Mouse (Mus musculus): ENCODE measurements at regions not wholly inside any gene's neighbourhood (a gene's known extent, or its start where the extent isn't known, plus 50 kb on each side); places are given as distances from the start of the nearest gene placed in this dataset.

GRCm38 (mm10) chr10:99959279-99959678 lies 56.2 kb upstream of the Kitl start:
- no peak for DNase-seq (ENCODE audit: low spot score)

DNA sequence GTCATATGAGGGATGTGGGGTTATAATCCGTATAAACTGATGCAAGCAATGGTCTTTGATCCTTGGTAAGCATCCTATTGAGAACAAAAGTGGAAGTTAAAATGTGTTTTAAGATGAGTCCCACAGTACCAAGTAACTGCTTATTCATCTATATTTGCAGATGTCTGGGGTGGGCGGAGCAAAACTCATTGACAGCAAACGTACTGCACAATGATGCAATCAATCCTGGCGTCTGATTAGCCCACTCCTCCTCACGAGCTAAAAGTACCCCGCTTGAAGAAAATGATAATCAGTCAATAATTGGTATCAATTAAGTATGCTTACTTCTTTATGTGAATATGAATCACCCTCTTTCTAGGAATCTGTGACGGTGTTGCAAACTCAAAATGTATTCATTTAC lies 62.9 kb upstream of the Kitl start:
- no peak for DNase-seq (ENCODE audit: low spot score)

DNA sequence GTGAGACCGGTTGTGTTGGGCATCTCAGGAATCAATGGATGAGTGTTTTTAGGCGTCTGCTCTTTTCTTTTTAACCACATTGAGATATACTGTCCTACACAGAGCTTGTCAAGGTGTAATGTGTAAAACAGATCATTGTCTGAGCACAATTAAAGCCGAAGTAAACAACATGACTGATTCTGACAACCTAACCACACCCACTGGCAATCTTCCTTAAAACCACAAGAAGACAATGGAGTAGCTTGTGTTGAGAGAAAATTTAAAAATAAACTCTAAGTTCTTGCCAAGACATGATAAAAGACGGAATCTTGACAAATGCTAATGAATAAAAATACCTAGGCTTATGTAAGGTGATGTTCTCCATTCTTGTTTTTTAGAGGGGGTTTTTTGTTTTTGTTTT lies 63.7 kb upstream of the Kitl start:
- DNase-seq (ENCODE audit: low spot score) = no peak

- no peak for DNase-seq (ENCODE audit: low spot score)
Observed at GRCm38 (mm10) chr10:99951316-99951715, 64.1 kb upstream of the Kitl start.

DNA sequence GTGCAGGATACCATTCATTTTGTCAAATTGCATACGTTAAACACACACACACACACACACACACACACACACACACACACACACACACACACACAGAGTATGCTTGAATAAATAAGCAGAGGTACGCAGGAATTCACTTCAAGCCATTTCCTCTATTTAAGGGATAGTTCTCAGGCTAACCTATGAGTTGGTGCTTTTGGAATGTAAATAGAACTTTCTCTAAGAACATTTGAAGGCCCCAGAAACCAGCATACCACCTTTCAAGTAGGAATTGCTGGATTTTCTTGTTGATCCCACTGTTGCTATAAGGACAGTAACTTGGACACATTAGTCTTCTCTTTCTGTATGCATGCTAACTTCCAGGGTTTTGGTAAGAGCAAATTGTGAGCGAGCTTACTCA lies 66.7 kb upstream of the Kitl start:
- DNase-seq (ENCODE audit: low spot score) = no peak

GRCm38 (mm10) chr10:99945418-99945817 lies 70.0 kb upstream of the Kitl start:
- no peak for DNase-seq (ENCODE audit: low spot score)

GRCm38 (mm10) chr10:99941665-99942064 lies 73.8 kb upstream of the Kitl start:
- DNase-seq (ENCODE audit: low spot score) = no peak

- no peak for DNase-seq (ENCODE audit: low spot score)
Observed at GRCm38 (mm10) chr10:99938901-99939300, 76.5 kb upstream of the Kitl start.

DNA sequence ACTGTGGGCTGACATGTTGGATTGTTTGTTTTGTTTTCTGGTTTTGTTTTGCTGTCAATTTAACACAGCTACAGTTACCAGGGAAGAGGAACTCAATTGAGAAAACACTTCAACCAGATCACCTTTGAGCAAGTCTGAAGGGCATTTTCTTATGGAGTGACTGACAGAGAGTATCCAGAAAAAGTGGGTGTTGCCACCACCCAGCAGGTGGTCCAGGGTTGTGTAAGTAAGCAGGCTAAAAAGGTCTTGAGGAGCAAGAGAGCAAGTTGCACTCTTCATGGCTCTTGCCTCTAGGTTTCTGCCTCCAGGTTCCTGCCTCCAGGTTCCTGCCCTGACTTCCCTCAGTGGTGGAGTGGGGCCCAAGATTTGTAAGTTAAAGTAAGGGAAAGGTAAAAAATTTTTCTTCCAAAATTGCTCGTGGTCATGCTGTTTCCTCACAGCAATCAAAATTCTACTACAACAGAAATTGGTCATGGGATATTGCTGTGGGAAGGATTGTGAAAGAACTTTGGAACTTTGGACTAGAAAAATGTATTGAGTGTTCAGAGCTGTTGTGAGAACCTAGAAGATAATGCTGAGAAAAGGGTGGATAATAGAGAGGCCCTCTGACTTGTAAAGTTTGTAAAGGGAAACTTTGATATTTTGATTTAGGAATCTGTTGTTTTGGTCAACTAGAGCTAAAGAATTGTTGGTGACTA lies 77.4 kb upstream of the Kitl start:
- no peak for DNase-seq (ENCODE audit: low spot score)

GRCm38 (mm10) chr10:99929191-99929590 lies 86.2 kb upstream of the Kitl start:
- no peak for DNase-seq (ENCODE audit: low spot score)

DNA sequence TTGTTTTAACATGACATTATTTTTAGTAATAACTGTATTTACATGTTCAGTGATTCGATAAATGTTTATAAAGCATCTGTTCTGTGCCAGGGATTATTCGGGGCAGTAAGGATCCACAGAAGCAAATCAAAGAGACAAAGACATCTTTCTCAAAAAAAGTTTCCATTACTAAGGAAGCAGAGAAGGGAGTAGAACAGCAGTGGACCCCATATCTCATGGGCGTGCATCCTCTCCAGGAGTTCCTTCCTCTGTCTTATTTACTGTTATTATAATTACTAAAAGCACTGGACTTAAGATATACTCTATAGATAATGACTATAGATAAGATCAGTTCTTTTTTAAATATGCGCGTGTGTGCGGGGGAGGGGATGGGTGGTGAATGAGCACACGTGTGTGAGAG lies 87.5 kb upstream of the Kitl start:
- DNase-seq (ENCODE audit: low spot score) = no peak

DNA sequence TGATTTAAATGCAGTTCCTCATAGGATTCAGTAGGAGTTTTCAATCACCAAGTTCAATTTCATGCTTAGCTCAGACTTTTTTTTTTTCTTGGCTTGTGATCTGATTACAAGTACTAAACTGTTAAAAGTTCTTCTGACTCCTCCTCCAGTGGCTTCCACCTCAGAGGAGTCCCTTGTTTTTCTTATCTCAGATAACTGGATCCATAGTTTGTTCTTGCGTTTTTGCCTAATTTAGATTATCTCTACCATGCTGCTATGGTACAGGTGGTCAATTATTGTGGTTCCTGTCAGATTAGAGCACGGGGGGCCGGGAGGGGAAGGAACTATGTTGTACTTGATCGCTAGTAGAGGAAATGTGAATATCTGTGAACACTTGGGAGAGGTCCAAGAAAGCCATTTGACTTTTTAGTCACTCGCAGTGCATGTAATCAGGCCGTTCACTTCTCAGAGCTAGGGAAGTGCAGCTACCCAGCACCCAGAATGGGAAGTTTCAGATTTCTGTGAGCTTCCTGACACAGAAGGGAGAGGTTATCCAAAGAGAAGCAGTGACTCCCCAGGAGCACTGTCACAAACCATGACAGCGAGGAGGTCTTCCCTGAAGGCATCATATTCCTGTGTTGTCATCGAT lies 89.0 kb upstream of the Kitl start:
- DNase-seq (ENCODE audit: low spot score) = no peak

DNA sequence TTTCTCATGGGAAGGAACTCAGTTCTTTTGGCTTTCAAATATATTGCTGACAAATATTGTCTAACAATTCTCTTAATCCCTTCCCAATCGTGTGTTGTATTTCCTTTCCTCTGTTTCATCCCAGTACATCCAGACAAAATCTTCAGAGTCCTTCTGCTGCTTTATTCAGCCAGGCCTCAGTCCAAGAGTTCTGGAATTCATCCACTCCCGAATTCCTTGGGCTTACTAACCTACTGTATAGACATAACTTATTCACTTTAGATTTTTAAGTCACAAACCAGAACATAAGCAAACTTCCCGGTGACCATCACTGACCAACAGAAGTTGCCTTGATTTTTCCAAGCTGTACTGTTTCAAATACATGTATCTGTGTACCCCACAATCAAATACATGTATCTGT lies 90.9 kb upstream of the Kitl start:
- no peak for DNase-seq (ENCODE audit: low spot score)

DNA sequence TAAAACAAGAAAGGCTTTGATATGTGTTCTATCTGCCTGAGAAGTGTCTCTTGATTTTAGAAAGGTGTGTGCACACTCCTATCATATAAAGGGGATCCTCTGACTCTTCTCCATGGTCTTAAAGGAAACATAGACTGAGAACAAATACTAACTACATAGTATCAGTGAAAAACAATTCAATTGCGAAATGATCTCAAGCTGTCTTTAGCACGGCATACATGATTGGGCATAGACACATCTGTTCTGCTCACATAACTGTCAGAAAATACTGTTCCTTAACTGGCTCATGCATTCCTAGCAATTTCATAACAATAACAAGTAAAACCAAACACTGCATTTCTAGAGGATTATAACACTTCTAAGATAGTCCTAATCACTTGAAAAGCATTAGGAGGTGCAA lies 95.5 kb upstream of the Kitl start:
- no peak for DNase-seq (ENCODE audit: low spot score)

GRCm38 (mm10) chr10:99918567-99919320 lies 96.7 kb upstream of the Kitl start:
- no peak for DNase-seq (ENCODE audit: low spot score)

- no peak for DNase-seq (ENCODE audit: low spot score)
Observed at GRCm38 (mm10) chr10:99913846-99914187, 101.6 kb upstream of the Kitl start.

GRCm38 (mm10) chr10:99913001-99913845 lies 102.2 kb upstream of the Kitl start:
- peak; percentile 33 for DNase-seq (ENCODE audit: low spot score)

GRCm38 (mm10) chr10:99910011-99910723 lies 105.3 kb upstream of the Kitl start:
- DNase-seq (ENCODE audit: low spot score) = no peak

DNA sequence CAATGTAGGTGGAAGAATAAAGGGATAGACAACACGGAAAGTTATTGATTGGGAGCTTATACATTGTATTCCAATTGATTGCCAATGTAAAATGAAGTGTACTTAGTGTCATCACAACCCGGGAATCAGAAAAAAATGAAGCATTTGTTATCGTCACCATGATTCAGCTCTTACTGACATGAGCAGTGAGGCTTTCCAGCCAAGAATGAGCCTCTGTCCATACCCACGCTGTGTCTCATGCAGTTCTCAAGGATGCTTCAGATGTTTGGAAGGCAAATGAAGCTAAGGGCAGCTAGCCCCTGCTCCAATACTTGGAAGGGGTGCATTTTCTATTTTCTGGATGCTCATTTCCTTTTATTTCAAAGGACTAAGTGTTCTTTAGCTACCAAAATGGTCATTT lies 107.4 kb upstream of the Kitl start:
- no peak for DNase-seq (ENCODE audit: low spot score)

- DNase-seq (ENCODE audit: low spot score) = no peak
Observed at GRCm38 (mm10) chr10:99906778-99907435, 108.5 kb upstream of the Kitl start.

All from urinary bladder, postnatal 14 days (tissue).